Mouse (Mus musculus): ENCODE measurements at regions not wholly inside any gene's neighbourhood (a gene's known extent, or its start where the extent isn't known, plus 50 kb on each side); places are given as distances from the start of the nearest gene placed in this dataset.

DNA sequence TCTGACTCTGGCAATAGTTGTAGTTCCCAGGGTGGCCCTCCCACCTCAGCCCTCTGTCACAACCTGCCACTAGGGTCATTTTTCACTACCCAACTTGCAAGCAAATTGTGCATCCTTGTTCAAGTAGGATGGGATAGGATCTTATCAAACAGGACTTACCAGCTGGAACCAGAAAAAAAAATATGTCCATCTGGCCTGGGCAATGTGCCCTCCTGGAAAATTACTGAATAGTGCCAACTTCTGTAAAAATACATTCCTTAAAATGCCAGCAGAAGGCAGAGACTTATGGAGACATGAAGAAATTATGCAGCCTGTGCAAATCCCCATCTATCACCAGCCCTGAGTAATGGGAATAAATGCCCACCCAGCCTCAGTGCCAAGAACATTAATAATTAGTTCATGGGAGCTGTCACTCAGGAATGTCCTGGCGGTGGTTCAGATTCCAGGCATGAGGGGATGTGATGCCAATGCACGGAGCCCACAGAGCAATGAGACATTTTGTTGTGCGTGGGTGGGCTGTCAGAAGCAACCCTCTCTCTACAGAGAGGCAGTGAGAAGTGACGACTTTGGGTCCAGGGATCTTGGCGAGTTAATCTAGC, 139.6 kb downstream of the Otor start:
- TF ChIP-seq CTCF (IDR thresholded peaks at IDR 0.05; ENCODE audit: borderline replicate concordance, insufficient read depth, low read depth, low read length) (peak; percentile 39; the same call in 1 of the 2 replicates), POLR2A (IDR thresholded peaks at IDR 0.05; ENCODE audit: borderline replicate concordance, insufficient read depth, low read length) (no peak; the same call in 1 of the 2 replicates)

All from cerebellum, adult 2 months (tissue).